Mouse (Mus musculus) brain, embryonic 14.5 days (tissue): ENCODE data around the gene Myo1d.

ENCODE experiments used
- CTCF ChIP-seq: fragments of 200-500 bp; IDR thresholded peaks from 2 replicates; pipeline ENCODE4 v1.5.1; 2012; ENCODE audit warnings: inconsistent platforms, mild to moderate bottlenecking, moderate library complexity, borderline replicate concordance; ENCODE audit not compliant: insufficient read depth, insufficient read length; ENCODE audit errors: extremely low read depth
- POLR2A ChIP-seq: fragments of 200-500 bp; IDR thresholded peaks from 2 replicates; pipeline ENCODE4 v1.6.1; 2012; ENCODE audit warnings: mild to moderate bottlenecking, inconsistent platforms, borderline replicate concordance; ENCODE audit not compliant: poor library complexity, insufficient read depth, insufficient read length, severe bottlenecking; ENCODE audit errors: extremely low read depth

DNA sequence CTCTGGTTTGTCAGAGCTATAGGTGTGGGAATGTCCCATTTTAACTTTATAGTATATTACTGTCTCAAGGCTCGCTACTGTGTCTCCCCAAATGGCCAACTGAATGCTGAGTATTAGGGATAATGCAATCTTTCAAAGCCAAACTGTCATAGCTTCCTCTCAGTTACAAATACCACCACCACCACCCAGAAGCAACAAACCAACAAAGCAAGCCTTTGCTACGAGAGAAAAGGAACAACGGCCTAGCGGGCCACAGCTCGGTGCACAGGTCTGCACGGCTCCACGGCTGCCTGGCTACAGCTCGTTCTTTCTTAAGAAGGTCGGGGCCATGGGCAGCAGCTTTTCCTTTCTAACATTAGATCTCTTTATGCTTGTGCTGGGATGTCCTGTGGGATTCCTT lies 285.0 kb downstream of the Myo1d start:
- TF ChIP-seq POLR2A = no peak
- no peak for TF ChIP-seq CTCF
